8 mouse cellular contexts compared by ENCODE assay signal in the genomic region with DNA sequence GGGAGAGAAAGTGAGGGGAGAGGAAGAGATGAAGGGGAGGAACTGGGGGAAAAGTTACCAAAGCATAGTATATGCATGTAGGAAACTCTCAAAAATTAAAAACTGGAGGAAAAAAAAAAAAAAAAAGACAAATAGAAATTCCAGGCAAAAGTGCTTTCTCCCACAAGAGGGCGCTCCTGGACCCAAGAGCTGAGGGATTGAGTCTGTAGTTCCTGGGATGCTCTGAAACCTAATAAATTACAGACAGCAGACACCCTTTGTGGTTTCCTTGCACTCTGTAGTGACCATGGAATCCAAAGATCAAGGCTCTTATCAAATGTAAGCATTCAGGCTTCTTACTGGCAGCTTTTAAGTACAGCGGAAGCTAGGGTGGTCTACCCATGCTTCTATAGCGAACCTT.
DNase-seq lines count a peak whose midpoint lies in the region; ATAC-seq and TF ChIP-seq lines count a peak whose summit lies in the region.

No protein-coding gene starts in this region.

- H3K4me3 ChIP-seq in CH12.LX (replicated peaks in 1 of 3; ENCODE audit: low read depth in 2 of 3, low read length in 2 of 3, poor library complexity in 1 of 3) = no peak overlapping the region
- H3K4me3 ChIP-seq in midbrain, embryonic 15.5 days = no peak overlapping the region

- no peak overlapping the region for H3K4me2 ChIP-seq in CH12.LX (ENCODE audit: insufficient read depth, low read depth, poor library complexity, severe bottlenecking)
- no peak overlapping the region for H3K4me2 ChIP-seq in midbrain, embryonic 15.5 days

- dilution Hi-C loops in CH12.LX (cut with MboI; ENCODE audit: extremely low pct_ligation_motif_present, extremely low pct_unique_long_range_greater_than_20kb, low sequenced_read_pairs) = no loop called here

- H3K27me3 ChIP-seq in CH12.LX (replicated peaks) = no peaks in the 10 kb centered on the region
- no peaks in the 10 kb centered on the region for H3K27me3 ChIP-seq in midbrain, embryonic 15.5 days (replicated peaks)

- peak; percentile 35 to 58 for TF ChIP-seq CTCF in CH12.LX (conservative IDR thresholded peaks at IDR 0.05 in 1 of 2, IDR thresholded peaks at IDR 0.05 in 1 of 2; ENCODE audit: low read depth in 2 of 2, low read length in 2 of 2)

- in situ Hi-C loops in CH12.LX (cut with MboI; ENCODE audit: low pct_ligation_motif_present, low pct_unique_long_range_greater_than_20kb, low sequenced_read_pairs) = no loop called here

- no peak for TF ChIP-seq EP300 in CH12.LX (IDR thresholded peaks at IDR 0.05; ENCODE audit: low read length)

- no peak for ATAC-seq in midbrain, embryonic 15.5 days (replicated peaks)

- DNase-seq in gastrocnemius, adult 18-20 months (ENCODE audit: low spot score) = peak; percentile 81
- DNase-seq in gastrocnemius, postnatal 25 days = no peak
- DNase-seq in CH12.LX (ENCODE audit: extremely low read depth) = peak; percentile 28
- DNase-seq in c-Kit-positive CD71-positive TER-119-negative erythroid progenitor cells, embryonic 14.5 days (ENCODE audit: low read depth) = peak; percentile 17
- peak; percentile 72 for DNase-seq in gastrocnemius, postnatal 14 days
- DNase-seq in layer of hippocampus, adult 9-10 months (ENCODE audit: low spot score) = peak; percentile 52
- no peak for DNase-seq in thymus, postnatal 36 days

- TF ChIP-seq POLR2A in CH12.LX (IDR thresholded peaks at IDR 0.05; ENCODE audit: low read depth, low read length) = no peak

- 60% methylated on average over 3 of the region's 3 CpGs for WGBS in midbrain, embryonic 15.5 days

- H3K4me1 ChIP-seq in CH12.LX (ENCODE audit: control insufficient read depth in 1 of 2, insufficient read depth in 2 of 2) = peaks cover 0 to 15% of the 10 kb centered on the region in 2 experiments; a peak in 2 of 4 replicates
- H3K4me1 ChIP-seq in midbrain, embryonic 15.5 days = peaks cover 12% of the 10 kb centered on the region

- TF ChIP-seq RAD21 in CH12.LX (IDR thresholded peaks at IDR 0.05; ENCODE audit: low read depth, low read length) = peak; percentile 39

- no peak overlapping the region for H3K9ac ChIP-seq in CH12.LX (ENCODE audit: insufficient read depth, low read depth)
- no peak overlapping the region for H3K9ac ChIP-seq in midbrain, embryonic 15.5 days

- no peaks in the 10 kb centered on the region for H3K36me3 ChIP-seq in CH12.LX (replicated peaks in 1 of 2; ENCODE audit: control insufficient read depth in 1 of 2, insufficient read depth in 1 of 2, low read length in 1 of 2)
- H3K36me3 ChIP-seq in midbrain, embryonic 15.5 days (replicated peaks) = no peaks in the 10 kb centered on the region

- H3K9me3 ChIP-seq in CH12.LX (replicated peaks; ENCODE audit: low read length) = no peaks in the 10 kb centered on the region
- no peaks in the 10 kb centered on the region for H3K9me3 ChIP-seq in midbrain, embryonic 15.5 days

- no peak overlapping the region for H3K27ac ChIP-seq in CH12.LX (ENCODE audit: insufficient read depth, low read depth)
- 0 out of 2 replicates have a peak overlapping the region, but pooled peaks have one; percentile 17 for H3K27ac ChIP-seq in midbrain, embryonic 15.5 days

- H3K79me2 ChIP-seq in CH12.LX (replicated peaks; ENCODE audit: control insufficient read depth, extremely low read depth, insufficient read depth, poor library complexity, severe bottlenecking) = no peaks in the 10 kb centered on the region

- intact Hi-C loops in gastrocnemius, postnatal 14 days (cut with DNase I; ENCODE audit: low total_unique reads) = loop anchor here (5.0 to 10.0 kb wide), 2 partner anchors 561 to 739 kb away; partner anchors contain the start of gene Qk

TF ChIP-seq in CH12.LX, 34 proteins besides CTCF, POLR2A, EP300 and RAD21:
- TF ChIP-seq MAFK (IDR thresholded peaks at IDR 0.05; ENCODE audit: insufficient replicate concordance, low read length) (no peak), ZMIZ1 (IDR thresholded peaks at IDR 0.05; ENCODE audit: low read depth, low read length) (no peak), MAX (IDR thresholded peaks at IDR 0.05; ENCODE audit: low read length) (no peak), MXI1 (IDR thresholded peaks at IDR 0.05; ENCODE audit: low read depth, low read length) (no peak), SMC3 (IDR thresholded peaks at IDR 0.05; ENCODE audit: low read depth, low read length) (peak; percentile 29), ZNF384 (IDR thresholded peaks at IDR 0.05; ENCODE audit: low read depth, low read length) (peak; percentile 90), NRF1 (IDR thresholded peaks at IDR 0.05; ENCODE audit: low read depth, low read length) (no peak)

Comparison
In these comparisons a context has a peak if more than half of its experiments do, and no peak if none do; other contexts are left out.
1. DNase-seq: peak in gastrocnemius, adult 18-20 months (single experiment), CH12.LX (single experiment), c-Kit-positive CD71-positive TER-119-negative erythroid progenitor cells, embryonic 14.5 days (single experiment), gastrocnemius, postnatal 14 days (single experiment) and layer of hippocampus, adult 9-10 months (single experiment); none in gastrocnemius, postnatal 25 days (single experiment) and thymus, postnatal 36 days (0 of 2).